Mouse (Mus musculus) brain, embryonic 14.5 days (tissue): ENCODE data around the gene B130006D01Rik.

Experiments
- CTCF ChIP-seq: fragments of 200-500 bp; IDR thresholded peaks from 2 replicates; pipeline ENCODE4 v1.5.1; 2012; ENCODE audit warnings: inconsistent platforms, mild to moderate bottlenecking, moderate library complexity, borderline replicate concordance; ENCODE audit not compliant: insufficient read depth, insufficient read length; ENCODE audit errors: extremely low read depth
- POLR2A ChIP-seq: fragments of 200-500 bp; IDR thresholded peaks from 2 replicates; pipeline ENCODE4 v1.6.1; 2012; ENCODE audit warnings: mild to moderate bottlenecking, inconsistent platforms, borderline replicate concordance; ENCODE audit not compliant: poor library complexity, insufficient read depth, insufficient read length, severe bottlenecking; ENCODE audit errors: extremely low read depth

GRCm38 (mm10) chr11:95724466-95724865 lies 1.1 kb downstream of the B130006D01Rik start:
- TF ChIP-seq CTCF (no peak), POLR2A (no peak)
